Mouse (Mus musculus) forebrain, embryonic 12.5 days (tissue): ENCODE results near the gene Fam47e. TPM values are rescaled to one million over a fixed set of nuclear protein-coding genes. Genes with fewer than 3 reads are reported as not detected.

Experiments
- ATAC-seq: fragments of 200-750 bp; cut with Nextera tagmentation; 2 replicates; pipeline ENCODE4 v1.8.0; 2017; ENCODE audit warnings: moderate TSS enrichment; ENCODE audit not compliant: low FRiP score
- H3K27ac ChIP-seq: fragments of 300-500 bp; sonication (generic); 2 replicates; pipeline ENCODE4 v1.5.1; 2016; ENCODE audit warnings: mild to moderate bottlenecking
- H3K27me3 ChIP-seq: fragments of 300-500 bp; sonication (generic); 2 replicates; pipeline ENCODE4 v1.6.1; 2016; ENCODE audit warnings: mild to moderate bottlenecking
- H3K36me3 ChIP-seq: fragments of 300-500 bp; sonication (generic); replicated peaks from 2 replicates; pipeline ENCODE4 v1.6.1; 2016; ENCODE audit warnings: mild to moderate bottlenecking
- H3K4me1 ChIP-seq: fragments of 300-500 bp; sonication (generic); 2 replicates; pipeline ENCODE4 v1.6.1; 2016
- H3K4me2 ChIP-seq: fragments of 300-500 bp; sonication (generic); 2 replicates; pipeline ENCODE4 v1.6.1; 2016; ENCODE audit warnings: mild to moderate bottlenecking, moderate library complexity
- H3K4me3 ChIP-seq: fragments of 300-500 bp; sonication (generic); replicated peaks from 2 replicates; pipeline ENCODE4 v1.5.1; 2016; ENCODE audit warnings: mild to moderate bottlenecking
- H3K9ac ChIP-seq: fragments of 300-500 bp; sonication (generic); 2 replicates; pipeline ENCODE4 v1.6.1; 2016; ENCODE audit warnings: mild to moderate bottlenecking
- H3K9me3 ChIP-seq: fragments of 300-500 bp; sonication (generic); 2 replicates; pipeline ENCODE4 v1.6.1; 2016
- WGBS: fragments of 180-500 bp; shearing (Covaris S2); methylation state at CpG from one replicate; pipeline ENCODE4 v1.1.7; 2016; 5-methylcytosine and 5-hydroxymethylcytosine counted together
- polyA plus RNA-seq: library from polyadenylated mRNA; unstranded; fragments of >200 nt; fragmentation: Nextera tagmentation; extraction: Ambion mirVana; gene quantifications from 2 replicates; pipeline ENCODE4 v1.2.1, GENCODE M21; 2016

Gene Fam47e
- polyA plus RNA-seq, 1 experiment from 2014 or later: not detected

DNA sequence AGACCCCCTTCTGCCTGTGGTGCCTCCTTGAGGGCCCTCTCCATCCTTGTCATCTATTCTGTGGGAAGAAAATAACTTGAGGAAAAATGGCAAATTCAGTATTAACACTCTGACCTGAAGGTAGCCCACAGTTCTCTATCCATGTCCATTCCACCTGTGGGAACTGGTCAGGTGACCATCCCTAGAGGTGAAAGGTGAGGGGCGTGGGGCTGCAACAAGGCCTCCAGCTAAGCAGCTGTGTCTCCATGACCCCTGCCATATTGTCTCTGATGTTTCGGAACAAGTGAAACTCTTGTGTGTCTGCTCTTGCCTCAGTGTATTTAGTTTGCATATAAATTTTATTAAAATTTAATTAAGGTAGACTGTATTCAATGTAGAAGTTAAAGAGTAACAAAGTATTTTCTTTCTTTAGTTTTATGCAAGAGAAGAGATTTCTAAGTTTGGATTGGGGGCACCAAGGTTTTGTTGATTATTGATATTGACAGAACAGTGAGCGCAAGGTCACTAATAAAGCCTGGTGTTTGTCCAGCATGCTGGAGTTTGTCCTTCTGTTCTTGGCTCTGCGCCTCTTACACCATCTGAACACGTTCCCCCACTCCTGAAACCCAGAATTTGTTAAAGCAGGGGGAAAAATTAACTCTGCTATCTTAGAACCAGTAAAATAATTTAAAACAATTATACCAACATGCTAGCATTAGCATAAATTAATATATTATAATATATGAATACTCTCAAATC, 52.8 kb downstream of the Fam47e start:
- ATAC-seq: no peak
- H3K9ac ChIP-seq: no peak overlapping the region
- peaks cover 11% of the 10 kb centered on the region for H3K27me3 ChIP-seq
- H3K27ac ChIP-seq: no peak overlapping the region
- H3K9me3 ChIP-seq: no peaks in the 10 kb centered on the region
- H3K4me2 ChIP-seq: no peak overlapping the region
- H3K4me1 ChIP-seq: peaks cover 5% of the 10 kb centered on the region; the same call in 1 of the 2 replicates
- no peaks in the 10 kb centered on the region for H3K36me3 ChIP-seq
- 85% methylated on average over 5 of the region's 5 CpGs for WGBS
- H3K4me3 ChIP-seq: no peak overlapping the region

DNA sequence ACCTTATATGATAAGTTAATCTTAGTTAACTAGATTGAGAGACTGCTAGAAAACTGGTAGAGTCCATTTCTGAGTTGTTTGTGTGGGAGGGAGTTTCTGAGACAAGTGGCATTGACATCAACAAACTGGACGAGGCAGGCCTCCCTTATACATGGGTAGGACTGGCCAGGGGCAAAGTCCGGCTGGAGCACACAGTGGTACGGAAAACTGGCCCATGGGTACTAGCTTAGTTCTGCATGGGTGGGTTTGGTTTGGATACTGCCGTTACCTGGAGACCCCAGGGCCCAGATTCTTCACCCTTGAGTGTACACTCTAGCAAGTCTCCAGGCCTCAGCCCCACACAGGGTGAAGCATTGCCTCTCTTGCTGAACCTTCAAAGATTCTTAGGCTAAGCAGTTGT, 57.9 kb downstream of the Fam47e start:
- Histone ChIP-seq H3K27me3 (no peaks in the 10 kb centered on the region), H3K36me3 (no peaks in the 10 kb centered on the region), H3K9me3 (no peaks in the 10 kb centered on the region), H3K27ac (no peak overlapping the region), H3K4me1 (no peaks in the 10 kb centered on the region), H3K9ac (no peak overlapping the region), H3K4me3 (no peak overlapping the region), H3K4me2 (no peak overlapping the region)
- WGBS: 85% methylated on average over 4 of the region's 4 CpGs
- ATAC-seq: no peak

DNA sequence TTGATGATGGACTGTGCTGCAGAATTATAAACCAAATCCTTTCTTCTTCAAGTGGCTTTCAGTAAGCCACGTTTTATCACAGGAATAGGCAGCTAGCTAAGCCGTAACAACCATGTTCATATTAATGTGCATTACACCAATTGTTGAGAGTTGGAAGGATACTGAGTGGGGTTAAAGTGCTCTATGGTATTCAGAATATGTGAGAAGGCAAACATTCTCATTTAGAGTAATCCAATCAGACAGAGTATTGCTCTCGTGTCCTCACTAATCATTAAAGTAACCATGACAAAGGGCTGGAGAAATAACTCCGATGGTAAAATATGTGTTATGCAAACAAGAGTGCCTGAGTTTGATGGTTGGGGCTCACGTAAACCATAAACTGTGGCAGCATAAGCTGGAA, 67.0 kb downstream of the Fam47e start:
- Histone ChIP-seq H3K27me3 (no peaks in the 10 kb centered on the region), H3K4me1 (no peaks in the 10 kb centered on the region), H3K9ac (no peak overlapping the region), H3K27ac (no peak overlapping the region), H3K4me2 (no peak overlapping the region), H3K9me3 (peaks cover 7% of the 10 kb centered on the region; the same call in 1 of the 2 replicates), H3K4me3 (no peak overlapping the region), H3K36me3 (no peaks in the 10 kb centered on the region)
- 79% methylated on average over 5 of the region's 5 CpGs for WGBS
- no peak for ATAC-seq

DNA sequence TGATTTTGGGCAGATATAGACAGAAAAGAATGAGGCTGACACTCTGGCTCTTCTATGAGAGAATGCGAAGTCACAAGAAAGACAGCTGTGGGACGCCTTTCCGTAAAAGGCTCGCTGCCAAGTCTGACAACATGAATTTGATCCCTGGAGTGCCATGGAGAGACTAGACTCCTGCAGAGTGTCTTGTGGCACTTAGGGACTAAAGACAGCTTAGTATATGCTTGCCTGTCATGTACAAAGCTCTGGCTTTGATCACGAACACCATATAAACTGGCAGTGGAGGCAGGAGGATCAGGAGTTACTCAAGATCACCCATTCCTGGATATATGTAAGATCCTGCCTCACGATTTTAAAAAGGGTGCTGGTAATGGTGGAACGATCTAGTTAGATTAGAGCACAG, 73.0 kb downstream of the Fam47e start:
- Histone ChIP-seq H3K9ac (no peak overlapping the region), H3K36me3 (no peaks in the 10 kb centered on the region), H3K4me3 (no peak overlapping the region), H3K4me1 (no peaks in the 10 kb centered on the region), H3K4me2 (no peak overlapping the region), H3K27me3 (no peaks in the 10 kb centered on the region), H3K27ac (no peak overlapping the region), H3K9me3 (peaks cover 7% of the 10 kb centered on the region; the same call in 1 of the 2 replicates)
- ATAC-seq: no peak
- WGBS: 87% methylated on average over 7 of the region's 7 CpGs

DNA sequence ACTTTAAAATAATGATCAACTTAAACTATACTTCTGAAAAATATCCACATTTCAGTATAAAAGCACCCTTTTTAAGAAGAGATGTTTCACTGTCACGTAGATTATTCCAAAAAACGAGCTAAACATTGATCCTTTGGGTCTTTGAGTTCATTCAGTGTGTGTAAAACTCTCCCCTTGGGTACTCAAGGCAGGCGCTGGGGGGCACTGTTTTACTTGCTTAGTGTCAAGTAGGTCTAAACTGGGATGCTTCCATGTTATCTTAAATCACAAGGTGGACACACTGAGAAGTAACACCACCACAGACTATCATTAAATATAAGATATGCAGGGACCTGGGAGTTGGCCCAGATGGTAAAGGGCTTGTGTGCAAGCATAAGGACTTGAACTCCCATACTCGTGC, 78.7 kb downstream of the Fam47e start:
- no peaks in the 10 kb centered on the region for H3K9me3 ChIP-seq
- 59% methylated on average over 4 of the region's 4 CpGs for WGBS
- no peak overlapping the region for H3K4me3 ChIP-seq

DNA sequence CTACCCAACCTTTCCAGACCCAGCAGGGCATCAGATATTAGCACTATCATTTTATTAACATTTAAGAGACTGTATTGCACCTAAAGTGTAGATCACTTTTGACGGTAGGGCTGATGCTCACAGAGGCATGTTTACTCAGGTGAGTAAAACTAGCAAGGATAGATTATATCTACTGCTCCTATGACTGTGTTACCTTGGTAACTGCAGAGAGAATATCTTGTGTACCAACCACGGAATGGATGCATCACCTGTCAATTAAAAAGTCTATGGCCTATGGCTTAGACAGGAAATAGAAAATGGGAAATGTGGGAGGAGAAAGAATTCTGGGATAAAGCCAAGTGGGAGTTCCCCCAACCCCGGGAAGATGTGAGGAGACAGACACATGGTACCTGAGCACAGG, 80.0 kb downstream of the Fam47e start:
- Histone ChIP-seq H3K4me1 (no peaks in the 10 kb centered on the region), H3K27me3 (no peaks in the 10 kb centered on the region), H3K27ac (no peak overlapping the region), H3K9me3 (no peaks in the 10 kb centered on the region), H3K4me2 (no peak overlapping the region), H3K9ac (no peak overlapping the region), H3K4me3 (no peak overlapping the region), H3K36me3 (no peaks in the 10 kb centered on the region)
- ATAC-seq: no peak
- 79% methylated on average over 3 of the region's 3 CpGs for WGBS

More for the DNA sequence above, 78.7 kb downstream of the Fam47e start:
- no peaks in the 10 kb centered on the region for H3K4me1 ChIP-seq
- ATAC-seq: no peak
- H3K4me2 ChIP-seq: no peak overlapping the region
- H3K27me3 ChIP-seq: no peaks in the 10 kb centered on the region
- H3K36me3 ChIP-seq: no peaks in the 10 kb centered on the region
- H3K9ac ChIP-seq: no peak overlapping the region
- H3K27ac ChIP-seq: no peak overlapping the region

DNA sequence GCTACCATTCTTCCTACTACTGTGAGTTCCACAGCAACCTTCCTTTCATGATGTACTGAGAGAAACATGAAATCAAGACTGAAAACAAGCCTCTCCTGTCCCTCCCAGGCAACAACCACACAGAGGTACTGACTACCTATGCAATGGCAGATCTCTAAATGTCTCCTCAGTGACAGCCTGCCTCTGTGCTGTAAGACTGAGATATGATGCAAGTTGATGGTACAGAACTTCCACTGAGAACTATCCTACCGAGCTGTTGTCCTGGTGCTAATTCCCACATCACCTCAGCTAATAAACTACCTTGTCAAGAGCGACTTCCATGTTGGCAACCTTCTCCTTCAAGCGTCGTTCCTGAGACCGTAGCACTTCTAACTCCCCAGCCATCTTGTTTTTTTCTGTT, 81.0 kb downstream of the Fam47e start:
- Histone ChIP-seq H3K36me3 (no peaks in the 10 kb centered on the region), H3K9me3 (no peaks in the 10 kb centered on the region), H3K4me1 (no peaks in the 10 kb centered on the region), H3K27me3 (no peaks in the 10 kb centered on the region), H3K27ac (no peak overlapping the region), H3K4me2 (no peak overlapping the region), H3K4me3 (no peak overlapping the region), H3K9ac (no peak overlapping the region)
- WGBS: 85% methylated on average over 5 of the region's 5 CpGs
- no peak for ATAC-seq

DNA sequence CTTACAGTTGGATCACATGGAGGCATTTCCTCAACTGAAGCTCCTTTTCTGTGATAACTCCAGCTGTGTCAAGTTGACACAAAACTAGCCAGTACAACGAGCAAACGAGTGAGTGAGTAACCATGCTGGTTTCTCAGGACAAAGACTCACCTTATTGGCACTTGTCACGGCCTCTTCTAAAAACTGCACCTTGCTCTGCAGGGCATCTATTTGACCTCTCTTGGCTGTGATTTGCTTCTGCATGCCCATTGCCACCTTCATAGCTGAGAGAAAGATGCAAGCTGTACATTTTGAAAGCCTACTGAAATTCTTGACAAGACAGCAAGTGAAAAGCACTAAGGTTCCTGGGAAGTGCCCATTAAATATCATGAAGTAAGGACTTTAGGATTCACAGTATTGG, 86.0 kb downstream of the Fam47e start:
- H3K36me3 ChIP-seq: no peaks in the 10 kb centered on the region
- H3K9me3 ChIP-seq: no peaks in the 10 kb centered on the region
- no peaks in the 10 kb centered on the region for H3K27me3 ChIP-seq
- no peak overlapping the region for H3K4me3 ChIP-seq
- no peak overlapping the region for H3K27ac ChIP-seq
- no peak overlapping the region for H3K4me2 ChIP-seq
- H3K4me1 ChIP-seq: no peaks in the 10 kb centered on the region
- H3K9ac ChIP-seq: no peak overlapping the region
- 89% methylated on average over 3 of the region's 3 CpGs for WGBS
- ATAC-seq: no peak

Other genes with a start within 250 kb of the Fam47e start
- gene Sdad1, start 244.6 kb upstream of the Fam47e start, polyA plus RNA-seq: 41.8 and 42.0 TPM in 2 replicates
- not detected in 2 replicates for gene Cxcl9, start 227.0 kb upstream of the Fam47e start, polyA plus RNA-seq
- gene Art3, start 223.2 kb upstream of the Fam47e start, polyA plus RNA-seq: 0.79 and 0.83 TPM in 2 replicates
- 0.29 TPM in 1 of 2 replicates, not detected in the other for gene Cxcl10, start 206.2 kb upstream of the Fam47e start, polyA plus RNA-seq
- gene Nup54, start 119.8 kb upstream of the Fam47e start, polyA plus RNA-seq: 57.3 and 58.4 TPM in 2 replicates
- 16.6 and 17.9 TPM in 2 replicates for gene Scarb2, start 48.2 kb upstream of the Fam47e start, polyA plus RNA-seq
- 5.0 and 6.2 TPM in 2 replicates for gene Stbd1, start 48.0 kb downstream of the Fam47e start, polyA plus RNA-seq
- gene Ccdc158, start 120.2 kb downstream of the Fam47e start, polyA plus RNA-seq: 0.56 and 0.72 TPM in 2 replicates
- 6.4 and 6.6 TPM in 2 replicates for gene Shroom3, start 128.4 kb downstream of the Fam47e start, polyA plus RNA-seq